Mouse (Mus musculus) stomach, embryonic 16.5 days (tissue): ENCODE measurements around the gene 2610507B11Rik. TPM values are rescaled to one million over a fixed set of nuclear protein-coding genes. Genes with fewer than 3 reads are reported as not detected.
"Not testable (repeated sequence)": the region's sequence is repeated elsewhere in the genome, so short reads cannot be mapped to it uniquely, and the experiment has no call there.

Experiments
- ATAC-seq: fragments of 200-750 bp; cut with Nextera tagmentation; 2 replicates; pipeline ENCODE4 v1.8.0; 2017; ENCODE audit warnings: moderate number of reproducible peaks, moderate TSS enrichment; ENCODE audit not compliant: insufficient read depth, low FRiP score
- H3K27ac ChIP-seq: fragments of 300-500 bp; sonication (generic); 2 replicates; pipeline ENCODE4 v1.5.1; 2014; ENCODE audit warnings: low read length
- H3K27me3 ChIP-seq: fragments of 300-500 bp; sonication (generic); 2 replicates; pipeline ENCODE4 v1.6.1; 2014; ENCODE audit warnings: low read length, control low read depth, mixed read lengths; ENCODE audit not compliant: control insufficient read depth, insufficient read depth
- H3K36me3 ChIP-seq: fragments of 300-500 bp; sonication (generic); 2 replicates; pipeline ENCODE4 v1.6.1; 2014; ENCODE audit warnings: low read length; ENCODE audit not compliant: control insufficient read depth, insufficient read depth
- H3K4me1 ChIP-seq: fragments of 300-500 bp; sonication (generic); 2 replicates; pipeline ENCODE4 v1.6.1; 2014; ENCODE audit warnings: low read length, control low read depth, mixed read lengths; ENCODE audit not compliant: control insufficient read depth, insufficient read depth
- H3K4me2 ChIP-seq: fragments of 300-500 bp; sonication (generic); 2 replicates; pipeline ENCODE4 v1.6.1; 2014; ENCODE audit warnings: low read depth, low read length, mixed read lengths
- H3K4me3 ChIP-seq: fragments of 300-500 bp; sonication (generic); replicated peaks from 2 replicates; pipeline ENCODE4 v1.5.1; 2014; ENCODE audit warnings: mild to moderate bottlenecking, low read length
- H3K9ac ChIP-seq: fragments of 300-500 bp; sonication (generic); 2 replicates; pipeline ENCODE4 v1.6.1; 2014; ENCODE audit warnings: low read length
- H3K9me3 ChIP-seq: fragments of 300-500 bp; sonication (generic); replicated peaks from 2 replicates; pipeline ENCODE4 v1.6.1; 2016; ENCODE audit warnings: low read length, control low read depth; ENCODE audit not compliant: control insufficient read depth
- WGBS: fragments of 180-500 bp; shearing (Covaris S2); extraction: QIAGEN DNeasy Blood & Tissue Kit; methylation state at CpG from one replicate; pipeline ENCODE4 v1.1.7; 2014; 5-methylcytosine and 5-hydroxymethylcytosine counted together
- polyA plus RNA-seq: library from polyadenylated mRNA; unstranded; fragments of >200 nt; fragmentation: Nextera tagmentation; extraction: Ambion mirVana; gene quantifications from 2 replicates; pipeline ENCODE4 v1.2.1, GENCODE M21; 2015

Gene 2610507B11Rik
- polyA plus RNA-seq, 1 experiment from 2014 or later, result 80.3 TPM

DNA sequence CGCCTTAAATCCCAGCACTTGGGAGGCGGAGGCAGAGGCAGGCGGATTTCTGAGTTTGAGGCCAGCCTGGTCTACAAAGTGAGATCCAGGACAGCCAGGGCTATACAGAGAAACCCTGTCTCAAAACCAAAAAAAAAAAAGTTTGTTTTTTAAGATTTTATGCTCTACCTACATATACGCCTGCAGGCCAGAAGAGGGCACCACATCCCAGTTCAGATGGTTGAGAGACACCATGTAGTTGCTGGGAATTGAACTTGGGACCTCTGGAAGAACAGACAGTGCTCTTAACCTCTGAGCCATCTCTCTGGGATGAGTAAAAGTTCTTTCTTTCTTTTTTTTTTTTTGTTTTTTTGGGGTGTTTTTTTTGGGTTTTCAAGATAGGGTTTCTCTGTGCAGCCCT lies 14.6 kb downstream of the 2610507B11Rik start:
- not testable (repeated sequence) for H3K4me3 ChIP-seq, H3K4me2 ChIP-seq, H3K27me3 ChIP-seq, H3K9me3 ChIP-seq, H3K4me1 ChIP-seq, ATAC-seq, H3K9ac ChIP-seq, H3K27ac ChIP-seq
- WGBS, result 95% methylated on average over 4 of the region's 4 CpGs
- H3K36me3 ChIP-seq, result peaks cover 43% of the 10 kb centered on the region

DNA sequence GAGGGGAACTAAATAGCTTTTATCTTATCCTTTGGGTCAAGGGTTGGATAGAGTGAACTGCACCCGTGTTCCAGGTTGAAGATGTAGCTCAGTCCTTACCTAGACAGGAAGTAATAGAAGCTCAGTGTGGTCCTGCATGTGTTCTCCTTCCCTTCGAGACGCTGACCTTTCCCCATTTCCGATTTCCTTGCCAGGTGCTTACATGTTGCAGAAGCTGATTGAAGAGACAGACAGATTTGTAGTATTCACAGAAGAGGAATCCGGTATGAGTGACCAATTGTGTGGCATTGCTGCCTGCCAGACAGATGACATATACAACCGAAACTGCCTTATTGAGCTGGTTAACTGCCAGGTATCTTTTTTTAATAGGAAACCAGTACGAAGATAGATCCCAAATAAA lies 17.3 kb downstream of the 2610507B11Rik start:
- Histone ChIP-seq H3K9ac (no peak overlapping the region), H3K27ac (no peak overlapping the region), H3K4me1 (no peaks in the 10 kb centered on the region), H3K9me3 (no peaks in the 10 kb centered on the region), H3K4me3 (no peak overlapping the region), H3K27me3 (no peaks in the 10 kb centered on the region), H3K36me3 (peaks cover 36% of the 10 kb centered on the region; the same call in 1 of the 2 replicates), H3K4me2 (no peak overlapping the region)
- WGBS, result 81% methylated on average over 7 of the region's 7 CpGs
- ATAC-seq, result no peak

DNA sequence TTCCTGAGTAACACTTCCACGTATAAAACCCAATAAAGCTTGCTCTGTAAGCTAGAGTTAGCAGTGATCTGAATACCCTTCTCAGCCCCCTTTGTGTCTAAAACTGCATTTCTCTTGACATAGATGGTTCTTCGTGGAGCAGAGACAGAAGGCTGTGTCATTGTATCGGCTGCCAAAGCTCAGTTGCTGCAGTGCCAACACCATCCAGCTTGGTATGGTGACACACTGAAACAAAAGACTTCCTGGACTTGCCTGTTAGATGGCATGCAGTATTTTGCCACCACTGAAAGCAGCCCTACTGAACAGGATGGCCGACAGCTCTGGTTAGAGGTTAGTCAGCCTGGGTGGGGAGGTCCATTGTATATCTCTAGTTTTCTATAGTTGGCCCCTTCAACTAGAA lies 18.0 kb downstream of the 2610507B11Rik start:
- 89% methylated on average over 4 of the region's 4 CpGs for WGBS
- ATAC-seq, result no peak

DNA sequence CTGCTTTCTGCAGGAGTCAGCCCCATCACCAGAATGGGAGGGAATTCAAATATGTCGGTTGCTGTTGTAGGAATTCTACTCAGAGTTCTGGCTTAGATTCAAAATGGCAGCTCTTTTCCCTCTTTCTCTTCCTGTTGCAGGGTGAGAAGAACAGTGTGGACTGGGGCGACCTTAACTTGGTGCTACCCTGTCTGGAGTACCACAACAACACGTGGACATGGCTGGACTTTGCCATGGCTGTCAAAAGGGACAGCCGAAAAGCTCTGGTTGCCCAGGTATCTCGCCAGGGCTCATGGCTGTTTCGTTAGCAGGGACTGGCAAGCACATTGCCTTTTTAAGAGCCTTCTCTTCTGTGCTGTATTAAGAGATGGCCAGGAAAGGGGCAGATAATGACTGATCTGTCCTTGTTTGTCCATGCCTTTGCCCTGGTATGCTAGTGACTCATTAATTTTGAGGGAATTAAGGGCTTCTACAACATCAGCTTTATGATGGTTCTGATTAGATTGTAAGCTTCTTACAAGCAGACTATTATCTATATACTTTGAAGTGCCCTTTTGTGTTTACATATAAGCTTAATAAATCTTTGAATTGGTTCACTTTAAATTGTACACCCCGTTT lies 27.7 kb downstream of the 2610507B11Rik start:
- H3K9me3 ChIP-seq, result no peaks in the 10 kb centered on the region
- peaks cover 21% of the 10 kb centered on the region for H3K36me3 ChIP-seq
- H3K27ac ChIP-seq, result no peak overlapping the region
- H3K4me3 ChIP-seq, result no peak overlapping the region
- H3K4me1 ChIP-seq, result no peaks in the 10 kb centered on the region
- no peak for ATAC-seq
- no peak overlapping the region for H3K4me2 ChIP-seq
- no peak overlapping the region for H3K9ac ChIP-seq
- H3K27me3 ChIP-seq, result no peaks in the 10 kb centered on the region
- WGBS, result 85% methylated on average over 7 of the region's 7 CpGs

More for the DNA sequence above, 18.0 kb downstream of the 2610507B11Rik start:
- H3K27me3 ChIP-seq, result no peaks in the 10 kb centered on the region
- no peak overlapping the region for H3K4me3 ChIP-seq
- H3K27ac ChIP-seq, result no peak overlapping the region
- H3K36me3 ChIP-seq, result peaks cover 30% of the 10 kb centered on the region
- no peak overlapping the region for H3K9ac ChIP-seq
- H3K4me1 ChIP-seq, result no peaks in the 10 kb centered on the region
- no peaks in the 10 kb centered on the region for H3K9me3 ChIP-seq
- H3K4me2 ChIP-seq, result no peak overlapping the region

DNA sequence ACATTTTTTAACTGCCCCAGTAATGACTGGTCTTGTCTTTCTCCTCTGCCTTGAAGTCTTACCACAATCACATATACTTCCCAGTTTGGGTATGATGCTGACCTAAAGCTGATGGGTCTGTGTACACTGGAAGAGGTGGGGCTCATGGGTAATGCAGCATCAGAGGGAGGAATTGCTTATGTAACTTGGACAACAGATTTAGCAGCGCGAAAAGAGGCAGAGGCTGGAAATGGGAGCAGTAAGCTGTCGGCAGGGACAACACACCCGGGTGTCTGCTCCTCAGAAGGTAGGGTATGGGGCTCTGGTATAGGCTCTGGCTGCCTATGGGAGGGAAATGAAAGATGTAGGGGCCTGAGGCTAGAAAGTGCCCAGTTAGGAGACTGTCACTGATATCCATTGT lies 29.1 kb downstream of the 2610507B11Rik start, which contains the start of gene BC030499:
BC030499 (plus strand) TSS at position 188 of the 400 bp plus-strand sequence.
- ATAC-seq, result no peak
- Histone ChIP-seq H3K4me3 (no peak within 1 kb of the TSS), H3K27ac (no peak within 1 kb of the TSS), H3K4me2 (no peak within 1 kb of the TSS), H3K9ac (no peak within 1 kb of the TSS), H3K36me3 (peaks cover 17% of the 10 kb centered on the region; the same call in 1 of the 2 replicates), H3K27me3 (no peaks in the 10 kb centered on the region), H3K9me3 (no peaks in the 10 kb centered on the region), H3K4me1 (no peaks in the 10 kb centered on the region)
- 91% methylated on average over 4 of the region's 4 CpGs for WGBS

DNA sequence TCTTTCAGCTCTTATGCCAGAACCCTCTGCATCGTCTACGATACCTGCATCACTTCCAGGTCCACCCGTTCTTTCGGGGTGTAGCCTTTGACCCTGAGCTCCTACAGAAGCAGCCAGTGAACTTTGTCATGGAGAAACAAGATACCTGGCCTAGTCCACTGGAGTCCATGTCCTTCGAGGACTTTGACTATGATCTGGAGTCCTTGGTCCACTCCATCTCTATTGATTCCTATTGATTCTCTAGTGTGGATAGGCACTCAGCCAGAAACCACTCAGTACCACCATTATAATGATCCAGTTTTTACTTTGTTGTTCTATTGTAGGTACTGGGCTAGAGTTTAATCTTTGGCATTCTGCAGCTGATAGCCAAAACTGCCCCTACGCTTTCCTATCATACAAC lies 33.0 kb downstream of the 2610507B11Rik start:
- ATAC-seq, result no peak
- Histone ChIP-seq H3K4me3 (no peak overlapping the region), H3K27me3 (no peaks in the 10 kb centered on the region), H3K27ac (no peak overlapping the region), H3K4me2 (no peak overlapping the region), H3K9me3 (no peaks in the 10 kb centered on the region), H3K4me1 (no peaks in the 10 kb centered on the region), H3K9ac (no peak overlapping the region), H3K36me3 (0 out of 2 replicates have a peak, but pooled peaks cover 5% of the 10 kb centered on the region)
- 89% methylated on average over 6 of the region's 6 CpGs for WGBS

DNA sequence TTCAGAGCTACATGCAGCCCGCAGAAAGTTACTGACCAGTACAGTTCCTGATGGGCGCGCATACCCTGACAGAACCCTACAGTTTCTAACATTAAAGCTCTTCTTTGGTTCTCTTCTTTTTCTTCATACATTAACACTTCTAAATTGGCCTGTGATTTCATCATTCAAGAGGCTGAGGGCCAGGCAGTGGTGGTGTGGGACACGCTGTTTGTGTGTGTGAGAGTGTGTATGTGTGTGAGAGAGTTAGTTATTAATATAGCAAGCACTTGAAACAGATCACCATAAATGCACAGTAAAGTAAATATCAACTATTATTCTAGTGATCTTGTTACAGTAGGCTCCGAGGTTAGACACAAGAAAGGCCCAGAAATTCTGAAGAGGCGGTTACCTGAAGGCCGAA lies 39.4 kb downstream of the 2610507B11Rik start:
- Histone ChIP-seq H3K27ac (peak overlapping the region; percentile 53; the same call in 1 of the 2 replicates), H3K9me3 (no peaks in the 10 kb centered on the region), H3K4me2 (peak overlapping the region; percentile 79), H3K27me3 (no peaks in the 10 kb centered on the region), H3K9ac (peak overlapping the region; percentile 82), H3K36me3 (peaks cover 4% of the 10 kb centered on the region), H3K4me3 (peak overlapping the region; percentile 82), H3K4me1 (0 out of 2 replicates have a peak, but pooled peaks cover 5% of the 10 kb centered on the region)
- WGBS, result 66% methylated on average over 7 of the region's 7 CpGs
- no peak for ATAC-seq

DNA sequence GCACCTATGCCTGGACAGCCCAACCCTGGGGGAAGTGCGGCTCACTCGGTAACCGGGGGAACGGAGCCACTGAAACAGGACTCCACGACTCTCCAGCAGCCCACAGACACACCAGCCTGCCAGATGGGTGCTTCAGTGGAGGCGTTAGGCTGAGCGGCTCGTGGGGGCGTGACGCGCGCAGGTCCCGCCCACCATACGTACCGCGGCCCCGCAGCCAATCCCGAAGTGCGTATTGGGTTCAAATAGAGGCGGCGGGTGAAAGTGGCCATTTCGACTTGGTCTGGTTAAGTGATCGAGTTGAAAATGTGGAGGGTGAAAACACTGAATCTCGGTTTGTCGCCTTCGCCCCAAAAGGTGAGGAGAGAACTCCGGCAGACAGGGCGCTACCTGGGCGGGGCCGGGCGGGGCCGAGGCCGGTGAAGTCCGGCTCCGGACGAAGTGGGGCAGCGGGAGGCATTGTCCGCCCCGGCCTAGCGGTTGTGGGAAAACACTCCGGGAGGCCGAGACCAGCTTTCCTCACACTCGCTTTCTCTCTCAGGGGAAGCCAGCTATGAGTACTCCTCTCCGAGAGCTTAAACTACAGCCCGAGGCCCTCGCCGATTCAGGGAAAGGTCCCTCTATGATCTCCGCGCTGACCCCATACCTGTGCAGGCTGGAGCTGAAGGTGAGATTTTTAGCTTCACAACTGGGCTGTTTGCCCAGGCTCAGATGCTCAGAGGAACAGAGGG lies 40.0 kb downstream of the 2610507B11Rik start, which contains the start of gene Spag5:
Spag5 (plus strand) TSS at position 173 of the 728 bp plus-strand sequence.
- H3K27ac ChIP-seq, result peak within 1 kb of the TSS; percentile 53; the same call in 1 of the 2 replicates
- peak within 1 kb of the TSS; percentile 79 for H3K4me2 ChIP-seq
- peak within 1 kb of the TSS; percentile 82 for H3K9ac ChIP-seq
- peak; percentile 100 for ATAC-seq
- 0 out of 2 replicates have a peak, but pooled peaks cover 5% of the 10 kb centered on the region for H3K4me1 ChIP-seq
- H3K36me3 ChIP-seq, result peaks cover 4% of the 10 kb centered on the region
- peak within 1 kb of the TSS; percentile 82 for H3K4me3 ChIP-seq
- no peaks in the 10 kb centered on the region for H3K27me3 ChIP-seq
- no peaks in the 10 kb centered on the region for H3K9me3 ChIP-seq
- under 1% methylated on average over 49 of the region's 49 CpGs for WGBS

DNA sequence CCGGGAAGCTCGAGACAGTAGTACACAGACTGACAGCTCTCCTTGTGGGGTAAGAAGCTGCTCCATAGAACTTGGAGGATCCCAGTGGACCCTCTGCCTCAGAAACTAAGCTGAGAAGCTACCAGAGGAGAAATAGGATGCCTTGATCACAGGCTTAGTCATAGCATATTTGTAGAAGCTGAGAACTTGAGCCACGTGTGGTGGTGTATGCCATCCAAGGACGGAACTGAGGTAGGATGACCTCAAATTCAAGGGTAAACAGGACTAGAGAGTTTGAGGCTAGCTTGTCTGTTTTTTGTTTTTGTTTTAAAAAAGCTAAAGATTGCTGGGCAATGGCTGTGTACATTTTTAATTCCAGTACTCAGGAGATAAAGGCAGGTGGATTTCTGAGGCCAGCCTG lies 43.7 kb downstream of the 2610507B11Rik start:
- no peaks in the 10 kb centered on the region for H3K9me3 ChIP-seq
- peak overlapping the region; percentile 29; the same call in 1 of the 2 replicates for H3K9ac ChIP-seq
- H3K27ac ChIP-seq, result no peak overlapping the region
- no peak for ATAC-seq
- 0 out of 2 replicates have a peak, but pooled peaks cover 5% of the 10 kb centered on the region for H3K4me1 ChIP-seq
- no peak overlapping the region for H3K4me3 ChIP-seq
- peaks cover 8% of the 10 kb centered on the region for H3K36me3 ChIP-seq
- 84% methylated on average over 4 of the region's 4 CpGs for WGBS
- no peak overlapping the region for H3K4me2 ChIP-seq
- no peaks in the 10 kb centered on the region for H3K27me3 ChIP-seq
